Mouse (Mus musculus) urinary bladder, postnatal 4 days (tissue): ENCODE measurements around the gene Heyl.
A peak's percentile ranks its signal among the peaks of the same experiment; 100 is the strongest.

Experiments used
- DNase-seq, 2 experiments: peaks; one replicate each; pipeline ENCODE4 v3.0.0; 2021 to 2022; ENCODE audit warnings: low spot score in 2 of 2

Heyl gene

GRCm38 (mm10) chr4:123233492-123234084 is at the start of gene Heyl:
TSS of gene Heyl (plus strand) at chr4:123233556.
- DNase-seq: peak; percentile 62 to 67

- no peak for DNase-seq
Measured at GRCm38 (mm10) chr4:123184816-123185215, 48.5 kb upstream of the Heyl start.

- DNase-seq: no peak
Measured at GRCm38 (mm10) chr4:123192336-123192735, 41.0 kb upstream of the Heyl start.

GRCm38 (mm10) chr4:123193791-123194190 is 39.6 kb upstream of the Heyl start:
- no peak for DNase-seq

GRCm38 (mm10) chr4:123196695-123197094 is 36.7 kb upstream of the Heyl start:
- no peak for DNase-seq

GRCm38 (mm10) chr4:123200771-123201185 is 32.6 kb upstream of the Heyl start:
- DNase-seq: peak in 1 of 2 experiments; percentile 77

GRCm38 (mm10) chr4:123201186-123202093 is 31.9 kb upstream of the Heyl start, which contains the start of gene Nt5c1a:
TSS of gene Nt5c1a (plus strand) at chr4:123201504.
- no peak for DNase-seq

GRCm38 (mm10) chr4:123202094-123202420 is 31.3 kb upstream of the Heyl start:
- DNase-seq: no peak

GRCm38 (mm10) chr4:123207337-123207736 is 26.0 kb upstream of the Heyl start:
- no peak for DNase-seq

- no peak for DNase-seq
Measured at GRCm38 (mm10) chr4:123210996-123211395, 22.4 kb upstream of the Heyl start.

GRCm38 (mm10) chr4:123211453-123211852 is 21.9 kb upstream of the Heyl start:
- DNase-seq: no peak

GRCm38 (mm10) chr4:123212330-123212729 is 21.0 kb upstream of the Heyl start:
- DNase-seq: no peak

- DNase-seq: no peak
Measured at GRCm38 (mm10) chr4:123213975-123214374, 19.4 kb upstream of the Heyl start.

GRCm38 (mm10) chr4:123215367-123215766 is 18.0 kb upstream of the Heyl start:
- DNase-seq: no peak

GRCm38 (mm10) chr4:123216782-123217181 is 16.6 kb upstream of the Heyl start:
- no peak for DNase-seq

GRCm38 (mm10) chr4:123219720-123220357 is 13.5 kb upstream of the Heyl start:
- peak; percentile 56 to 82 for DNase-seq

- no peak for DNase-seq
Measured at GRCm38 (mm10) chr4:123220637-123221036, 12.7 kb upstream of the Heyl start.

GRCm38 (mm10) chr4:123223309-123223708 is 10.0 kb upstream of the Heyl start:
- DNase-seq: no peak

GRCm38 (mm10) chr4:123225718-123226403 is 7.5 kb upstream of the Heyl start:
- DNase-seq: no peak

- DNase-seq: peak in 1 of 2 experiments; percentile 58
Measured at GRCm38 (mm10) chr4:123227707-123228106, 5.6 kb upstream of the Heyl start.

GRCm38 (mm10) chr4:123228270-123228669 is 5.1 kb upstream of the Heyl start:
- peak in 1 of 2 experiments; percentile 67 for DNase-seq

- no peak for DNase-seq
Measured at GRCm38 (mm10) chr4:123229166-123229565, 4.2 kb upstream of the Heyl start.
